ENCODE assay signal across 20 mouse cellular contexts in genomic region chr5:45062567-45062966, GRCm38 (mm10).
DNase-seq lines count a peak whose midpoint lies in the region; ATAC-seq lines count a peak whose summit lies in the region.
"Had no signal": no experiment of that assay in that cellular context is flagged by ENCODE, and none has a peak within 500 bp of the region (broad histone marks: within the 10 kb centered on the region; RNA-seq: fewer than 3 reads in every experiment).

No protein-coding gene starts in this region.

- no peak overlapping the region for H3K9ac ChIP-seq in forebrain, embryonic 15.5 days (replicated peaks)
- no peak overlapping the region for H3K9ac ChIP-seq in forebrain, embryonic 11.5 days (ENCODE audit: low read length)
- no peak overlapping the region for H3K9ac ChIP-seq in embryonic facial prominence, embryonic 12.5 days
- H3K9ac ChIP-seq: embryonic facial prominence, embryonic 13.5 days; intestine, embryonic 15.5 days; lung, embryonic 15.5 days had no signal

- H3K4me3 ChIP-seq in forebrain, embryonic 15.5 days: no peak overlapping the region
- H3K4me3 ChIP-seq in forebrain, embryonic 11.5 days (ENCODE audit: low read depth, low read length): no peak overlapping the region
- H3K4me3 ChIP-seq in embryonic facial prominence, embryonic 12.5 days: no peak overlapping the region
- no peak overlapping the region for H3K4me3 ChIP-seq in heart, embryonic 10.5 days
- H3K4me3 ChIP-seq: embryonic facial prominence, embryonic 13.5 days; gastrocnemius, adult 2 months; hindbrain, embryonic 10.5 days; intestine, embryonic 15.5 days; lung, embryonic 15.5 days had no signal

- H3K4me1 ChIP-seq in forebrain, embryonic 15.5 days: no peaks in the 10 kb centered on the region
- H3K4me1 ChIP-seq in forebrain, embryonic 11.5 days (replicated peaks; ENCODE audit: control insufficient read depth, insufficient read depth, low read length): no peaks in the 10 kb centered on the region
- no peaks in the 10 kb centered on the region for H3K4me1 ChIP-seq in embryonic facial prominence, embryonic 12.5 days
- no peaks in the 10 kb centered on the region for H3K4me1 ChIP-seq in heart, embryonic 10.5 days
- H3K4me1 ChIP-seq: intestine, embryonic 15.5 days; lung, embryonic 15.5 days had no signal

- no peak for DNase-seq in forebrain, embryonic 11.5 days (ENCODE audit: low spot score)
- DNase-seq in layer of hippocampus, adult 9-10 months (ENCODE audit: low spot score): peak; percentile 20
- peak; percentile 52 to 69 for DNase-seq in right cerebral cortex, adult 2 months (ENCODE audit: low spot score in 2 of 2)
- DNase-seq in testis, postnatal 14 days (ENCODE audit: low spot score): no peak
- DNase-seq in MN1 (ENCODE audit: low spot score): no peak
- no peak for DNase-seq in heart, embryonic 10.5 days (ENCODE audit: low spot score)
- DNase-seq: adrenal gland, postnatal 36 days; B cell, adult 2 months; cerebellum, adult 18-20 months; gastrocnemius, adult 2 months; kidney, postnatal 10 days; liver; thymus, postnatal 14 days had no signal

- H3K36me3 ChIP-seq in forebrain, embryonic 15.5 days: no peaks in the 10 kb centered on the region
- H3K36me3 ChIP-seq in forebrain, embryonic 11.5 days (ENCODE audit: control insufficient read depth, insufficient read depth, low read length): no peaks in the 10 kb centered on the region
- H3K36me3 ChIP-seq in embryonic facial prominence, embryonic 12.5 days: no peaks in the 10 kb centered on the region
- no peaks in the 10 kb centered on the region for H3K36me3 ChIP-seq in heart, embryonic 10.5 days
- H3K36me3 ChIP-seq: embryonic facial prominence, embryonic 13.5 days; G1E; hindbrain, embryonic 10.5 days; intestine, embryonic 15.5 days; lung, embryonic 15.5 days had no signal

- H3K27me3 ChIP-seq in forebrain, embryonic 15.5 days: no peaks in the 10 kb centered on the region
- H3K27me3 ChIP-seq in forebrain, embryonic 11.5 days (ENCODE audit: control insufficient read depth, insufficient read depth, low read length): no peaks in the 10 kb centered on the region
- H3K27me3 ChIP-seq in embryonic facial prominence, embryonic 12.5 days: no peaks in the 10 kb centered on the region
- no peaks in the 10 kb centered on the region for H3K27me3 ChIP-seq in heart, embryonic 10.5 days (ENCODE audit: insufficient read depth, poor library complexity, severe bottlenecking)
- H3K27me3 ChIP-seq: embryonic facial prominence, embryonic 13.5 days; intestine, embryonic 15.5 days; lung, embryonic 15.5 days had no signal

- WGBS in forebrain, embryonic 15.5 days: 16% methylated on average over 2 of the region's 2 CpGs
- 33% methylated on average over 2 of the region's 2 CpGs for WGBS in forebrain, embryonic 11.5 days
- 7% methylated on average over 2 of the region's 2 CpGs for WGBS in embryonic facial prominence, embryonic 12.5 days
- 45% methylated on average over 2 of the region's 2 CpGs for WGBS in heart, embryonic 10.5 days

- H3K9me3 ChIP-seq in forebrain, embryonic 15.5 days: no peaks in the 10 kb centered on the region
- H3K9me3 ChIP-seq in forebrain, embryonic 11.5 days (ENCODE audit: control insufficient read depth, low read length): no peaks in the 10 kb centered on the region
- no peaks in the 10 kb centered on the region for H3K9me3 ChIP-seq in embryonic facial prominence, embryonic 12.5 days
- no peaks in the 10 kb centered on the region for H3K9me3 ChIP-seq in heart, embryonic 10.5 days
- H3K9me3 ChIP-seq: G1E; hindbrain, embryonic 10.5 days; intestine, embryonic 15.5 days; lung, embryonic 15.5 days had no signal

- no peak overlapping the region for H3K4me2 ChIP-seq in forebrain, embryonic 15.5 days (replicated peaks)
- no peak overlapping the region for H3K4me2 ChIP-seq in forebrain, embryonic 11.5 days (ENCODE audit: low read depth, low read length, severe bottlenecking)
- H3K4me2 ChIP-seq in embryonic facial prominence, embryonic 12.5 days (replicated peaks): no peak overlapping the region
- H3K4me2 ChIP-seq: embryonic facial prominence, embryonic 13.5 days; intestine, embryonic 15.5 days; lung, embryonic 15.5 days had no signal

- H3K27ac ChIP-seq in forebrain, embryonic 15.5 days (replicated peaks): peak overlapping the region; percentile 60
- H3K27ac ChIP-seq in forebrain, embryonic 11.5 days (ENCODE audit: low read depth, low read length): no peak overlapping the region
- H3K27ac ChIP-seq in embryonic facial prominence, embryonic 12.5 days: peak overlapping the region; percentile 36; the same call in 1 of the 2 replicates
- H3K27ac ChIP-seq in heart, embryonic 10.5 days: no peak overlapping the region
- H3K27ac ChIP-seq: embryonic facial prominence, embryonic 13.5 days; gastrocnemius, adult 2 months; hindbrain, embryonic 10.5 days; intestine, embryonic 15.5 days; lung, embryonic 15.5 days had no signal

- peak; percentile 64; the same call in 1 of the 2 replicates for ATAC-seq in forebrain, embryonic 15.5 days (replicated peaks)
- no peak for ATAC-seq in forebrain, embryonic 11.5 days (replicated peaks; ENCODE audit: low FRiP score)
- no peak for ATAC-seq in embryonic facial prominence, embryonic 12.5 days (ENCODE audit: insufficient number of reproducible peaks, insufficient read depth, low FRiP score, low TSS enrichment)
- ATAC-seq: intestine, embryonic 15.5 days had no signal

Comparison
In these comparisons a context has a peak if more than half of its experiments do, and no peak if none do; other contexts are left out.
1. H3K27ac ChIP-seq: peak in forebrain, embryonic 15.5 days (single experiment) and embryonic facial prominence, embryonic 12.5 days (single experiment); none in forebrain, embryonic 11.5 days (single experiment) and heart, embryonic 10.5 days (single experiment).
2. DNase-seq: peak in layer of hippocampus, adult 9-10 months (single experiment) and right cerebral cortex, adult 2 months (2 of 2); none in forebrain, embryonic 11.5 days (single experiment), testis, postnatal 14 days (single experiment), MN1 (single experiment) and heart, embryonic 10.5 days (single experiment).